Mouse (Mus musculus): ENCODE data around the gene Arhgef7. TPM values are rescaled to one million over a fixed set of nuclear protein-coding genes. Genes with fewer than 3 reads are reported as not detected.
A peak's percentile ranks its signal among the peaks of the same experiment; 100 is the strongest.

The Arhgef7 gene
- total RNA-seq, 2 experiments from 2014 or later: 129 to 140 TPM

- no peak overlapping the region for H3K4me3 ChIP-seq
- TF ChIP-seq CTCF (IDR thresholded peaks at IDR 0.05): no peak
- intact Hi-C loops (cut with DNase I): no loop called here
- H3K27ac ChIP-seq: no peak overlapping the region
- no peak for DNase-seq (ENCODE audit: extremely low spot score in 1 of 2, low spot score in 2 of 2)
Observed at GRCm38 (mm10) chr8:11770521-11771080, 43.1 kb downstream of the Arhgef7 start.

- TF ChIP-seq CTCF (IDR thresholded peaks at IDR 0.05): no peak
- Histone ChIP-seq H3K4me3 (no peak overlapping the region), H3K27ac (no peak overlapping the region)
- intact Hi-C loops (cut with DNase I): no loop called here
- DNase-seq (ENCODE audit: extremely low spot score in 1 of 2, low spot score in 2 of 2): no peak
Observed at GRCm38 (mm10) chr8:11771608-11772007, 44.1 kb downstream of the Arhgef7 start.

GRCm38 (mm10) chr8:11774195-11775076 lies 46.9 kb downstream of the Arhgef7 start:
- DNase-seq (ENCODE audit: extremely low spot score in 1 of 2, low spot score in 2 of 2): no peak
- intact Hi-C loops (cut with DNase I): no loop called here
- TF ChIP-seq CTCF (IDR thresholded peaks at IDR 0.05): no peak
- H3K27ac ChIP-seq: peak overlapping the region; percentile 11; the same call in 1 of the 2 replicates
- H3K4me3 ChIP-seq: no peak overlapping the region

GRCm38 (mm10) chr8:11775889-11776288 lies 48.4 kb downstream of the Arhgef7 start:
- intact Hi-C loops (cut with DNase I): no loop called here
- no peak for TF ChIP-seq CTCF (IDR thresholded peaks at IDR 0.05)

GRCm38 (mm10) chr8:11776451-11777180 lies 49.1 kb downstream of the Arhgef7 start:
- Histone ChIP-seq H3K4me3 (no peak overlapping the region), H3K27ac (peak overlapping the region; percentile 45; the same call in 1 of the 2 replicates)
- no peak for DNase-seq (ENCODE audit: extremely low spot score in 1 of 2, low spot score in 2 of 2)
- intact Hi-C loops (cut with DNase I): no loop called here
- no peak for TF ChIP-seq CTCF (IDR thresholded peaks at IDR 0.05)

More at GRCm38 (mm10) chr8:11775889-11776288, 48.4 kb downstream of the Arhgef7 start:
- H3K4me3 ChIP-seq: no peak overlapping the region
- peak overlapping the region; percentile 45 for H3K27ac ChIP-seq
- DNase-seq (ENCODE audit: extremely low spot score in 1 of 2, low spot score in 2 of 2): no peak

- intact Hi-C loops (cut with DNase I): no loop called here
Observed at GRCm38 (mm10) chr8:11777201-11777600, 49.7 kb downstream of the Arhgef7 start.

GRCm38 (mm10) chr8:11778646-11779433 lies 51.3 kb downstream of the Arhgef7 start:
- H3K27ac ChIP-seq: peak overlapping the region; percentile 66
- peak overlapping the region; percentile 24 for H3K4me3 ChIP-seq
- no peak for TF ChIP-seq CTCF (IDR thresholded peaks at IDR 0.05)
- no peak for DNase-seq (ENCODE audit: extremely low spot score in 1 of 2, low spot score in 2 of 2)
- intact Hi-C loops (cut with DNase I): no loop called here

More at GRCm38 (mm10) chr8:11777201-11777600, 49.7 kb downstream of the Arhgef7 start:
- TF ChIP-seq CTCF (IDR thresholded peaks at IDR 0.05): no peak
- Histone ChIP-seq H3K4me3 (no peak overlapping the region), H3K27ac (peak overlapping the region; percentile 40)
- DNase-seq (ENCODE audit: extremely low spot score in 1 of 2, low spot score in 2 of 2): no peak

- Histone ChIP-seq H3K4me3 (peak overlapping the region; percentile 17; the same call in 1 of the 2 replicates), H3K27ac (peak overlapping the region; percentile 66)
- no peak for TF ChIP-seq CTCF (IDR thresholded peaks at IDR 0.05)
- intact Hi-C loops (cut with DNase I): loop anchor here (5.0 kb wide), 1 partner anchor 53 kb away; the partner anchor contains the start of gene Arhgef7
- DNase-seq (ENCODE audit: extremely low spot score in 1 of 2, low spot score in 2 of 2): no peak
Observed at GRCm38 (mm10) chr8:11779844-11780634, 52.5 kb downstream of the Arhgef7 start.

- no peak for TF ChIP-seq CTCF (IDR thresholded peaks at IDR 0.05)
- Histone ChIP-seq H3K27ac (no peak overlapping the region), H3K4me3 (no peak overlapping the region)
- no peak for DNase-seq (ENCODE audit: extremely low spot score in 1 of 2, low spot score in 2 of 2)
- intact Hi-C loops (cut with DNase I): loop anchor here (5.0 kb wide), 1 partner anchor 53 kb away; the partner anchor contains the start of gene Arhgef7
Observed at GRCm38 (mm10) chr8:11780641-11781040, 53.1 kb downstream of the Arhgef7 start.

- intact Hi-C loops (cut with DNase I): loop anchor here (5.0 kb wide), 1 partner anchor 55 kb away; the partner anchor contains the start of gene Arhgef7
- no peak for TF ChIP-seq CTCF (IDR thresholded peaks at IDR 0.05)
- H3K27ac ChIP-seq: no peak overlapping the region
- no peak for DNase-seq (ENCODE audit: extremely low spot score in 1 of 2, low spot score in 2 of 2)
- no peak overlapping the region for H3K4me3 ChIP-seq
Observed at GRCm38 (mm10) chr8:11782607-11783006, 55.1 kb downstream of the Arhgef7 start.

Data from left cerebral cortex, adult 2 months (tissue).